Mouse (Mus musculus): ENCODE measurements around the gene Slc27a1. TPM values are rescaled to one million over a fixed set of nuclear protein-coding genes. Genes with fewer than 3 reads are reported as not detected.
"Not testable (repeated sequence)": the region's sequence is repeated elsewhere in the genome, so short reads cannot be mapped to it uniquely, and the experiment has no call there.

The Slc27a1 gene
- polyA plus RNA-seq, 1 experiment from 2014 or later: 29.4 TPM

DNA sequence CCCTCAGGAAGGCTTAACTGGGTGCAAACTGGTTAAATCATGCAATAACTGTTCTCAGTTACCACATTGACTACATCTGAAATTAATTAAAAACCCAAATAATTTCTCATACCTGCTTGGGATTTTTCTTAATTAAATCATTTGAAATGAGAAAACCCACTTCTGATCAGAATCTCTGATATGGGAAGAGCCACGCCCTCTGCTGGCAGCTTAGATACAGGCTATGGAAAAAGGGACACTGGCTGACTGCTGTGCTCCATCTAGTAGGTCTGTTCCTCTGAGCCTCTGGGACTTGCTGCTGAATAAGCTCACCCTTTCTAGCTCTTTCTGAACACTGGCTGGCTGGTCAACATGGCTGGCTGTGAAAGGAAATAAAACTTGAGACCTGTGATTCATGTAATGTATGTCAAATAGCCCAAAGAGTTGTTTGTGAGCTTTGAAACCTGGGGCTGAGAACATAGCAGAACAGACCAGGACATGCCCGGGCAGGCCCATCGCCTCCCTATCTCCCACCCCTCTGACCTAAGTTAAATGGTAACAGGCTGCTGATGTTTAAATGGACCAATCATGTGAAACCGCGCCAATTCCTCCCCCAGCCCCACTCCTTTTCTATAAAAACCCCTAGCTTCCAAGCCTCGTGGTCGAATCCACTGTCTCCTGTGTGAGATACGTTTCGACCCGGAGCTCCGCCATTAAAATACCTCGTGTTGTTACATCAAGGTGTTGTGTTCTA is 37.8 kb upstream of the Slc27a1 start:
- 71% methylated on average over 5 of the region's 12 CpGs for WGBS
- peaks cover 12% of the 10 kb centered on the region; the same call in 1 of the 2 replicates for H3K4me1 ChIP-seq (ENCODE audit: control insufficient read depth, insufficient read depth, low read length)
- H3K36me3 ChIP-seq (ENCODE audit: control insufficient read depth, insufficient read depth, low read length); H3K9ac ChIP-seq (replicated peaks; ENCODE audit: low read depth, low read length); H3K27ac ChIP-seq (ENCODE audit: low read length); H3K4me2 ChIP-seq (replicated peaks; ENCODE audit: low read depth, low read length); ATAC-seq (ENCODE audit: insufficient number of reproducible peaks, insufficient read depth, low FRiP score, low read depth); H3K27me3 ChIP-seq (ENCODE audit: control insufficient read depth, insufficient read depth, low read length); H3K9me3 ChIP-seq (ENCODE audit: control insufficient read depth, low read depth, low read length); H3K4me3 ChIP-seq (ENCODE audit: low read depth, low read length): not testable (repeated sequence)

DNA sequence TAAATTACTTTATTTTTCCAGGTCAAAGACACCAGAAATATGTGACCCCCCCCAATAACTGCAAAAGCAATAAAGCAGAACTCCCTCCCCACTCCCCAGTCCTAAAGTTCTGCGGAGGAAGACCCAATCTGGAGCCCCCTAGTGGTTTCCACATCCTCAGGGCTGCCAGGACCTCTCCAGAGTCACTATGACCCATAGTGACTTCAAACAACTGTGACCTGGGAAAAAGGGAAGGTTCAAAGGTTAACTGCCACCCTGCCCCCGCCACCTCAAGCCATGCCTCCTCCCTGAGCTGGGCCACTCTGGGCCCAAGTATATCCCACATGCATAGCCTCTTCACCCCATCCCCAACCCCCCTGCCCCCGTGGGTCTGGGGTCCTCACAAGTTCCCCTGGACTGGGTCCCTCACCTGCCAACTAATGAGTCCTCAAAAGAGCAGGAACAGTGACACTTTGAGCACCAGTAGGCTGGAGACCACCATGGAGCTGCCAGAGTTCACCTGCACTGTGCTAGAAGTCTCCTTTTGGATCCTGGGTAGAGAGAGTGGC is 34.3 kb upstream of the Slc27a1 start:
- no peak; the same call in 1 of the 2 replicates for ATAC-seq (ENCODE audit: insufficient number of reproducible peaks, insufficient read depth, low FRiP score, low read depth)
- WGBS: 38% methylated on average over 3 of the region's 3 CpGs

DNA sequence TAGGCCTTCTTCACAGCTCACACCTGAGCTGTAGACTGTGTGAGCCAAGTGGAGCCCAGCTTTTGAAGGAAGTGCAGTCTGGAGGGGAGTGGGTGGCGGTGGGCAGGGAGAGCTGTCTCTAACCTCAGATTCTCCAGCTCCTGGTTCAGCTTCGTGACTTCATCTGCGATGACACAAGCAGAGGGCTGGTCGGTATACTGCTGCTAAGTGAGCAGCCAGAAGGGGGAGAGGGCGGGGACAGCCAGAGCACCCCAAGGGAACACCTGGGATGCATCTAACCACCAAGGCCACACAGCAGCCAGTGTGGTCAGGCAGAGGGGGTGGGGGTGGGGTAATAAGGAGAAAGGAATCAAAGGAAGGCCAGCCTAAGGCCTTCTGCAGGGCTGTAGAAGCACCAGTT is 33.0 kb upstream of the Slc27a1 start:
- Histone ChIP-seq H3K27ac (ENCODE audit: low read length) (no peak overlapping the region), H3K4me3 (ENCODE audit: low read depth, low read length) (no peak overlapping the region), H3K4me1 (ENCODE audit: control insufficient read depth, insufficient read depth, low read length) (no peaks in the 10 kb centered on the region), H3K36me3 (ENCODE audit: control insufficient read depth, insufficient read depth, low read length) (no peaks in the 10 kb centered on the region), H3K4me2 (replicated peaks; ENCODE audit: low read depth, low read length) (no peak overlapping the region), H3K27me3 (ENCODE audit: control insufficient read depth, insufficient read depth, low read length) (no peaks in the 10 kb centered on the region), H3K9ac (replicated peaks; ENCODE audit: low read depth, low read length) (no peak overlapping the region), H3K9me3 (ENCODE audit: control insufficient read depth, low read depth, low read length) (no peaks in the 10 kb centered on the region)
- WGBS: 59% methylated on average over 5 of the region's 5 CpGs
- 0 out of 2 replicates have a peak, but pooled peaks have one; percentile 4 for ATAC-seq (ENCODE audit: insufficient number of reproducible peaks, insufficient read depth, low FRiP score, low read depth)

More for the DNA sequence above, 34.3 kb upstream of the Slc27a1 start:
- no peak overlapping the region for H3K4me3 ChIP-seq (ENCODE audit: low read depth, low read length)
- no peak overlapping the region for H3K27ac ChIP-seq (ENCODE audit: low read length)
- H3K9me3 ChIP-seq (ENCODE audit: control insufficient read depth, low read depth, low read length): no peaks in the 10 kb centered on the region
- no peaks in the 10 kb centered on the region for H3K4me1 ChIP-seq (ENCODE audit: control insufficient read depth, insufficient read depth, low read length)
- no peak overlapping the region for H3K9ac ChIP-seq (replicated peaks; ENCODE audit: low read depth, low read length)
- no peaks in the 10 kb centered on the region for H3K27me3 ChIP-seq (ENCODE audit: control insufficient read depth, insufficient read depth, low read length)
- no peaks in the 10 kb centered on the region for H3K36me3 ChIP-seq (ENCODE audit: control insufficient read depth, insufficient read depth, low read length)
- no peak overlapping the region for H3K4me2 ChIP-seq (replicated peaks; ENCODE audit: low read depth, low read length)

DNA sequence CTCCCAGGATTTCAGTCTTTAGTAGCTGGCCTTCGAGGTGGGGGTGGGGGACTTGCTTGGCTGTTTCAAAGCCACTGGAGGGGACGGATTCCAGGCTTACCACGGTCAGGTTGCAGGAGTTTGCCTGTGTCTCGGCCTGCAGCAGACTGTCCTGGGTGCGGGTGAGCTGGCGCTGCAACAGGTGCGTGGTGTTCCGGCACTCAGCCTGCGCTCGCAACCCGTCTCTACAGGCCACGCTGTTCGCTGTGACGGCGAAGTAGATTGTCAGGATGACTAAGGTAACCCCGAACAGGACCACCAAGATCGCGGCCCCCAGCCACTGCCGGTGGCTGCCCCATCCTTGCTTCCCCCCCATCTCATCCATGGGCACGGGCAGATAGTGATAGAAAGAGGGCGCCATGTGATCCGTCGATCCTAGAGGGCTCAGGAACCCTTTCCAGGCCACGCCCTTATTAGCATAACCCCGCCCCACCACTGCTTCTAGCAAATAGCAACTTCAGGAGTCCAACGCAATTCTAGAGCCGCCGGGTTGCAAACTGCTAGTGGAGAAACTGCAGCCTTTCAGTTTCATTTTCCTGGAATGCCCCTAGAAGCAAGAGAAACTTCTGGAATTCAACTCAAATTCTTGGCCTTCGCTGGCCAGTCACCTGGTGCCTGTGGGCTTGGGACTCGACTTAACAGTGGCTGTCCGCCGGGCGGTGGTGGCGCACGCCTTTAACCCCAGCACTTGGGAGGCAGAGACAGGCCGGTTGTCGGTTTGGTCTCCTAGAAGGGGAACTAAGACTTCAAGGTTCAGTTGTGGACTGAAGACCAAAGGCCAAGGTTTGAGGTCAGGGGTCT is 31.4 kb upstream of the Slc27a1 start, which contains the start of gene Bst2:
Gene Bst2, minus strand, starts transcription at position 429 of the 840 bp plus-strand sequence.
- H3K9ac ChIP-seq (replicated peaks; ENCODE audit: low read depth, low read length): peak within 1 kb of the TSS; percentile 26; the same call in 1 of the 2 replicates
- WGBS: 2% methylated on average over 37 of the region's 37 CpGs

DNA sequence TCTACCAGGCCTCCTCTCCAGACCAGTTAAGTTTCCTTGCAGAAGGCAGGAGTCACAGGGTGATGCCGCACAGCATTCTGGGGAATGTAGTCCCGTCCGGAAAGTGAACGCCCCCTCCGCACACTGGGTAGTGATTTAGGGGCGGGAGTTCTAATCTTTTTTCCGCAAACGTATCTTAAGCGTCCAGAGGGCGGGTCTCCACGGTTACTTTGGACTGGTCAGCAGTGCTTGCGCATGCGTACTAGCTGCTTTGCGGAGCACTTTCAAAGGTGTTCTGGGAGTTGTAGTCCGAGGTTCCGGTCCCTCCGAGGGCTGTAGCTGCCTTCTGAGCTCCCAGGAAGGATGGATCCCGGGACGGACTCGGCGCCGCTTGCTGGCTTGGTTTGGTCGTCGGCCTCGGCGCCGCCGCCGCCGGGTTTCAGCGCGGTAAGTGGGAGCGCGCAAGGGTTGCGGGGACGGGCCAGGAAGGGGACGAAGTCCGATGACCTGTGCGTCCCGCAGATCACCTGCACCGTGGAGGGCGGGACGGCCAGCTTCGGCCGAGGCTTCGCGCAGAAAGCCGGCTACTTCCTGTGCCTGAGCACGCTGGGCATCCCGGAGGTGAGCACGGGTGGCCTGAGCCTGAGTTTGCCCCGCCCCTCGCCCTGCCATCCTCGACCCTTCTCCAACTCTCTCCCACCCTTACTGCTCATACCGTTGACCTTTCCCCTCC is 25.9 kb upstream of the Slc27a1 start, which contains the start of gene Mvb12a:
Gene Mvb12a, plus strand, starts transcription at position 291 of the 712 bp plus-strand sequence.
- H3K4me1 ChIP-seq (ENCODE audit: control insufficient read depth, insufficient read depth, low read length): peaks cover 7% of the 10 kb centered on the region
- H3K27ac ChIP-seq (ENCODE audit: low read length): peak within 1 kb of the TSS; percentile 30; the same call in 1 of the 2 replicates
- under 1% methylated on average over 55 of the region's 55 CpGs for WGBS
- no peaks in the 10 kb centered on the region for H3K9me3 ChIP-seq (ENCODE audit: control insufficient read depth, low read depth, low read length)
- peaks cover 11% of the 10 kb centered on the region; the same call in 1 of the 2 replicates for H3K36me3 ChIP-seq (ENCODE audit: control insufficient read depth, insufficient read depth, low read length)
- H3K4me3 ChIP-seq (ENCODE audit: low read depth, low read length): peak within 1 kb of the TSS; percentile 78
- peak within 1 kb of the TSS; percentile 69 for H3K9ac ChIP-seq (replicated peaks; ENCODE audit: low read depth, low read length)
- peak within 1 kb of the TSS; percentile 84 for H3K4me2 ChIP-seq (replicated peaks; ENCODE audit: low read depth, low read length)
- H3K27me3 ChIP-seq (ENCODE audit: control insufficient read depth, insufficient read depth, low read length): no peaks in the 10 kb centered on the region
- ATAC-seq (ENCODE audit: insufficient number of reproducible peaks, insufficient read depth, low FRiP score, low read depth): peak; percentile 92

More for the DNA sequence above, 31.4 kb upstream of the Slc27a1 start, which contains the start of gene Bst2:
- H3K9me3 ChIP-seq (ENCODE audit: control insufficient read depth, low read depth, low read length): no peaks in the 10 kb centered on the region
- peak within 1 kb of the TSS; percentile 17; the same call in 1 of the 2 replicates for H3K27ac ChIP-seq (ENCODE audit: low read length)
- no peaks in the 10 kb centered on the region for H3K36me3 ChIP-seq (ENCODE audit: control insufficient read depth, insufficient read depth, low read length)
- H3K4me1 ChIP-seq (ENCODE audit: control insufficient read depth, insufficient read depth, low read length): no peaks in the 10 kb centered on the region
- peak within 1 kb of the TSS; percentile 34 for H3K4me3 ChIP-seq (ENCODE audit: low read depth, low read length)
- peak; percentile 80 for ATAC-seq (ENCODE audit: insufficient number of reproducible peaks, insufficient read depth, low FRiP score, low read depth)
- peak within 1 kb of the TSS; percentile 56 for H3K4me2 ChIP-seq (replicated peaks; ENCODE audit: low read depth, low read length)
- H3K27me3 ChIP-seq (ENCODE audit: control insufficient read depth, insufficient read depth, low read length): no peaks in the 10 kb centered on the region

DNA sequence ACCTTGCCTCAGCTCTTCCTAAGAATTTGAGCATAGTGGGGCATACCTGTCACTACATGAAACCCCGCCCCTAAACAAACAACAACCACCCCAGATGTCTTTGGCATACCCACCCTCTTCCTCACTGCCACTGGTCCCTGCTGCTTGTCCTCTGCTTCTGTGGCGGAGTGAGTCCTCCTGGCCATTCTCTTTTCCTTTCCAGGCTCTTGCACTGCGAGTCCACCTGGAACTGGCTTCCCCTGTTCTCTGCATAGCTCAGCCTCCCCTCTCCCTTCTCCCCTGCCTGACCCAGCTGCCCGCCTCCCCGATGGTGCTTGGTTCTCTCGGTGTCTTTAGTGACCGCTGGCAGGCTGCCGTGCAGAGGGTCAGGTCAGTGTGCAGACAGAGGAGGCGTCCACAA is 24.9 kb upstream of the Slc27a1 start:
- Histone ChIP-seq H3K27ac (ENCODE audit: low read length) (no peak overlapping the region), H3K9ac (replicated peaks; ENCODE audit: low read depth, low read length) (peak overlapping the region; percentile 69; the same call in 1 of the 2 replicates), H3K27me3 (ENCODE audit: control insufficient read depth, insufficient read depth, low read length) (no peaks in the 10 kb centered on the region), H3K9me3 (ENCODE audit: control insufficient read depth, low read depth, low read length) (no peaks in the 10 kb centered on the region), H3K4me1 (ENCODE audit: control insufficient read depth, insufficient read depth, low read length) (peaks cover 7% of the 10 kb centered on the region), H3K4me3 (ENCODE audit: low read depth, low read length) (peak overlapping the region; percentile 78), H3K36me3 (ENCODE audit: control insufficient read depth, insufficient read depth, low read length) (peaks cover 15% of the 10 kb centered on the region; the same call in 1 of the 2 replicates), H3K4me2 (replicated peaks; ENCODE audit: low read depth, low read length) (peak overlapping the region; percentile 84)
- 74% methylated on average over 9 of the region's 9 CpGs for WGBS
- ATAC-seq (ENCODE audit: insufficient number of reproducible peaks, insufficient read depth, low FRiP score, low read depth): no peak

DNA sequence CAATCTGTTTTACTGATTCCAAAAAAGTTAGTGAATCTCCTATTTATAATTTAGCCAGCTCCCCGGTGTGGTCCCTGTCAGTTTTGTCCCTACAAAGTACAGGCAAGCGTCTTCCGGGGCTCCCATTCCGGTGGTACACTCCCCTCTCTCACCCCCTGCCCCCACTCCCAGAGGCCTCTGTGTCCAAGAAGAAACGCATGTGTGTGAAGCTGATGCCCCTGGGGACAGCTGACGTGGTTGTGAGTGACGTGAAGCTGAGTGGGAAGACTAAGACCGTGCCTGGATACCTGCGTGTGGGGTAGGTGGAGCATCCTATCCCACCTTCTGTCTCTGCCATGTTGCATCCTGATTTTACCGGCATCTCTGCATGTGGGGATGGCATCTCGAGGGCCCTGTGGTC is 23.6 kb upstream of the Slc27a1 start:
- Histone ChIP-seq H3K27ac (ENCODE audit: low read length) (no peak overlapping the region), H3K36me3 (ENCODE audit: control insufficient read depth, insufficient read depth, low read length) (peaks cover 15% of the 10 kb centered on the region; the same call in 1 of the 2 replicates), H3K9ac (replicated peaks; ENCODE audit: low read depth, low read length) (no peak overlapping the region), H3K4me3 (ENCODE audit: low read depth, low read length) (no peak overlapping the region), H3K4me2 (replicated peaks; ENCODE audit: low read depth, low read length) (no peak overlapping the region), H3K27me3 (ENCODE audit: control insufficient read depth, insufficient read depth, low read length) (no peaks in the 10 kb centered on the region), H3K4me1 (ENCODE audit: control insufficient read depth, insufficient read depth, low read length) (peaks cover 7% of the 10 kb centered on the region), H3K9me3 (ENCODE audit: control insufficient read depth, low read depth, low read length) (no peaks in the 10 kb centered on the region)
- ATAC-seq (ENCODE audit: insufficient number of reproducible peaks, insufficient read depth, low FRiP score, low read depth): no peak
- 91% methylated on average over 11 of the region's 11 CpGs for WGBS
